Mouse (Mus musculus) T-cell, adult 66 days (primary cell): ENCODE results near the gene Mycbp. TPM values are rescaled to one million over a fixed set of nuclear protein-coding genes. Genes with fewer than 3 reads are reported as not detected.

ENCODE experiments used
- total RNA-seq, 2 experiments: library from RNA; stranded (reverse); gene quantifications; 3 replicates in 1 of 2; 4 replicates in 1 of 2; pipeline ENCODE4 v1.2.4; 2023

Gene Mycbp
- 10 to 100 TPM in 1 of 2 experiments, 1 to 10 TPM in 1; 8.7 to 14.0 TPM for total RNA-seq

DNA sequence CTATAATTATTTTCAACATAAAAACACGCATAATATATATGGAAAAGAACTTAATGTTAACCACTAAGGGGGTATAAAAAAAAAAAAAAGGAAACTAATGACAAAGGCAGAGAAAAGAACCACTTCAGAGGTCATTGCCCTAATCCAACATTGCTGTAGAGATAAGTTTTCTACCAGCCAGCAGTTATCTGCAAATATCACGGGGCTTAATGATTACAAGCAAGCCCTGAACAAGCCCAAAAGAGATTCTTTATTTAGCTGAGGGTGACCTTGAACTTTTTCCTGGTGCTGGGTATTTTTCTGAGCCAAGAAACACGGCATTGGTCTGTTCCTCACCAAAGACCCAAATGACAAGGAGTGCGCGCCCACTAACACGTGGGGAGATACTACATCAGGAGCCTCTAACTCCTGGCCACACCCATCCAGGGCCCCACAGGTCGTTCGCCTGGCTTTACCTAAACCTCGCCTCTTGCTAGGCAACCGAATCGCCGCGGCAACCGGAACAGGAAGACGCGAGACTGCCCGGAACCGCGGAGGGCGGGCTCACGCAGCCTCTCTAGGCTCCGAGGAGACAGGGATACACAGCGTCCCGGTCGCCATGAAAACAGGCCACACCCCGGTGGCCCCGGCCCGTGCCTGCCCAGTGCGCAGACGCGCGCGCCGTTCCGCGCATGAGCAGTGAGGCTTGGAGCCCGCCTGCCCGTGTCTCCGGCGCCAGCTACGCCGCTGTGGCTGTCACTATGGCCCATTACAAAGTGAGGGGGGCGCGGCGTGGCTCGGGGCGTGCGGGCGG is at the start of gene Mycbp:
Gene Mycbp (plus strand): TSS at position 500 of the 793 bp plus-strand sequence.

DNA sequence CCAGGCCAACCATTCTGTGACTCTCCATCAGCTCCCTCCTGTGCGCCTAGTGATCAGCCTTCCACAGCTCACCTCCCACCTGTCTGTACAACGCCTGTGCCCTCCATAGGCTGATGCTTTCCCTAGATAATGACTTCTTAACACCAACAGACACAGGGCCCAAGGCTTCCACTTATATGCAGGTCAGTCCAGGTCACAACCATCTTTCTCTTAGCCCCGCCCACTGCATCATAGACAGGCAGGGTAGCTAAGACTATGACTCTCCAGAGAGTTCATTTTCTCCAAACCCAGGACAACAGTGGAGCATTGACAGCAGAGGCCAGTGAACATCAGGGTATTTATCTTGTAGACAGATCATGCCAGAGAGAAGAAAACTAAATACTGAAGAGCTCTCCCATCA is 45.3 kb upstream of the Mycbp start, which contains the start of gene 4933427I04Rik:
Gene 4933427I04Rik (plus strand): TSS at position 301 of the 400 bp plus-strand sequence.

DNA sequence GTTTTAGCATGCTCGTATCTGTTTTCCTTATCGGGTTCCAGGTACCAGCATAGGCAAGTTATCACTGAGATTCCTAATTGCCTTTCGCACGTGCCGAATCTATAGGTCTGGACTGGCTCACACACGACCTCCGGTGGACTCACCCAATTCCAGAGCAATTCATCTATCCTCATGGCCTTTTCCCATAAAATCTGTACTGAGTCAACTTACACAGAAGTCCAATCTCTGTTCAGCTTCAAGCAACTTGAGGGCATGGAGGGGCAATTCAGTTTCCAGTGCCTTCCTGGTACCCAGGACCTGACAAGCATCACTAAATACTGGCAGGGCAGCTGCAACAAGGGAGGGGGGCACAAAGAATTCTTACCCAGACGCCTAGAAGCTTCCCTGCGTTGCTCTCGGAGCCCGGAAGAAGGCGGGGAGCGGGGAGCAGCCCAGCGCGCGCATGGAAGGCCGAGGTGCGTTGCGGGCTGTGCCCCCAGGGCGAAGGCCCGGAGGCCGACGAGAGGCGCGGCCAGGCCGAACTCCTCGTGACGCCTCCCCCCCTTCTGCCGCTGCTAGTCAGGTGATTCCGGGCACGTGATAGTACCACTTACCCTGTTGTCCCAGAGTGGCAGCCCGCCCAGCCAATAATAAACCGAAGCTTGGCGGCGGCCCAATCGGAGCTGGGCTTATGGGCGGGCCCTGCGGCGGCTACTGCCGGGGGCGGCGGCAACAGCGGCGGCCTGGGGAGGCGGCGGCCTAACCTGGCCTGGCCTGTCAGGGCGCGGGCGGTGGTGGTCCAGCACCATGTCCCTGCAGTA is 12.3 kb downstream of the Mycbp start, which contains the start of gene Rragc:
Gene Rragc (plus strand): TSS at position 699 of the 800 bp plus-strand sequence.

DNA sequence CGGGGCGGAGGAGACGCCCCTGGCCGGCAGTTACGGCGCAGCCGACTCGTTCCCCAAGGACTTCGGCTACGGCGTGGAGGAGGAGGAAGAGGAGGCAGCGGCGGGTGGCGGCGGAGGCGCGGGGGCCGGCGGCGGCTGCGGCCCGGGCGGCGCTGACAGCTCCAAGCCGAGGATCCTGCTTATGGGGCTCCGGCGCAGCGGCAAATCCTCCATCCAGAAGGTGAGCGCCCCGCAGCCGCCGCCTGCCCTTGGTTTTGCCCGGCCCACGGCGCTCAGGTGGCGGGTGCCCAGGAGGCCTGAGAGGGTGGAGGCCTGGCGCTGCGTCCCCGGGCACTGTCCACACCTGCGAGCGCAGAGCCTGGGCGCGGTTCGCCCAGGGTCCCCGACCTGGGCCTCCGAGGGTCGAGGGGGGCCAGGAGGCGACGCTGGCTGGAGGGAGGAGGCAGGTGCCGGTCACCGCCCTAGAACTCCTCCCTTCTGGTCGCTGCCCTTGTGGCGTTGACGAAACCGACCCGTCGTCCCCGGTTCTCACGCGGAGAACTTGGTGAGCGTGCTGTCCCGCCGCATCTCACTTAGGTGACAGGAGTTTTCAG is 13.0 kb downstream of the Mycbp start, which contains the start of gene 4930535I16Rik:
Gene 4930535I16Rik (minus strand): TSS at position 475 of the 593 bp plus-strand sequence.

Other genes starting within 250 kb of the Mycbp start
- gene Macf1, start 220.5 kb upstream of the Mycbp start, total RNA-seq, result 100 to 1,000 TPM; 694 to 726 TPM
- gene Ndufs5, start 186.6 kb upstream of the Mycbp start, total RNA-seq, result 10 to 100 TPM; 32.6 to 49.4 TPM
- gene Akirin1, start 154.5 kb upstream of the Mycbp start, total RNA-seq, result 10 to 100 TPM; 54.5 to 62.4 TPM
- not detected for gene Rhbdl2, start 117.0 kb upstream of the Mycbp start, total RNA-seq
- not detected for gene 4933427I04Rik, start 45.2 kb upstream of the Mycbp start, total RNA-seq
- gene Rragc, start 12.6 kb downstream of the Mycbp start, total RNA-seq, result 10 to 100 TPM; 37.8 to 41.0 TPM
- gene 4930535I16Rik, start 13.2 kb downstream of the Mycbp start, total RNA-seq, result 1 to 10 TPM in 1 of 2 experiments, not detected in 1; 1.3 TPM